Mouse (Mus musculus): ENCODE data around the gene Cdk17. TPM values are rescaled to one million over a fixed set of nuclear protein-coding genes. Genes with fewer than 3 reads are reported as not detected.

The Cdk17 gene
- polyA plus RNA-seq, 1 experiment from 2014 or later: 15.4 TPM

GRCm38 (mm10) chr10:93190475-93191262 lies 30.0 kb downstream of the Cdk17 start:
- no peaks in the 10 kb centered on the region for H3K9me3 ChIP-seq (replicated peaks)
- no peak overlapping the region for H3K4me3 ChIP-seq
- peaks cover 24% of the 10 kb centered on the region for H3K4me1 ChIP-seq
- H3K27ac ChIP-seq: no peak overlapping the region
- no peak for DNase-seq (ENCODE audit: low spot score)
- WGBS: 90% methylated on average over 8 of the region's 8 CpGs
- H3K27me3 ChIP-seq (ENCODE audit: low read depth, poor library complexity, severe bottlenecking): no peaks in the 10 kb centered on the region
- peaks cover 4% of the 10 kb centered on the region; the same call in 1 of the 2 replicates for H3K36me3 ChIP-seq

- H3K27me3 ChIP-seq (ENCODE audit: low read depth, poor library complexity, severe bottlenecking): no peaks in the 10 kb centered on the region
- no peak for DNase-seq (ENCODE audit: low spot score)
- H3K36me3 ChIP-seq: peaks cover 11% of the 10 kb centered on the region
- peaks cover 15% of the 10 kb centered on the region for H3K4me1 ChIP-seq
- WGBS: 95% methylated on average over 6 of the region's 6 CpGs
- H3K27ac ChIP-seq: no peak overlapping the region
- no peaks in the 10 kb centered on the region for H3K9me3 ChIP-seq (replicated peaks)
- H3K4me3 ChIP-seq: no peak overlapping the region
Observed at GRCm38 (mm10) chr10:93197092-93197491, 36.4 kb downstream of the Cdk17 start.

GRCm38 (mm10) chr10:93198958-93199357 lies 38.3 kb downstream of the Cdk17 start:
- Histone ChIP-seq H3K27me3 (ENCODE audit: low read depth, poor library complexity, severe bottlenecking) (no peaks in the 10 kb centered on the region), H3K4me3 (no peak overlapping the region), H3K36me3 (peaks cover 11% of the 10 kb centered on the region), H3K4me1 (peaks cover 15% of the 10 kb centered on the region), H3K27ac (no peak overlapping the region), H3K9me3 (replicated peaks) (no peaks in the 10 kb centered on the region)
- DNase-seq (ENCODE audit: low spot score): no peak
- WGBS: 90% methylated on average over 3 of the region's 3 CpGs

- no peak overlapping the region for H3K27ac ChIP-seq
- DNase-seq (ENCODE audit: low spot score): no peak
- H3K4me1 ChIP-seq: no peaks in the 10 kb centered on the region
- H3K36me3 ChIP-seq: peaks cover 11% of the 10 kb centered on the region
- 90% methylated on average over 6 of the region's 6 CpGs for WGBS
- no peak overlapping the region for H3K4me3 ChIP-seq
- H3K9me3 ChIP-seq (replicated peaks): no peaks in the 10 kb centered on the region
- H3K27me3 ChIP-seq (ENCODE audit: low read depth, poor library complexity, severe bottlenecking): no peaks in the 10 kb centered on the region
Observed at GRCm38 (mm10) chr10:93201846-93202458, 41.3 kb downstream of the Cdk17 start.

GRCm38 (mm10) chr10:93205287-93205956 lies 44.7 kb downstream of the Cdk17 start:
- DNase-seq (ENCODE audit: low spot score): no peak
- Histone ChIP-seq H3K36me3 (peaks cover 3% of the 10 kb centered on the region; the same call in 1 of the 2 replicates), H3K27ac (no peak overlapping the region), H3K27me3 (ENCODE audit: low read depth, poor library complexity, severe bottlenecking) (no peaks in the 10 kb centered on the region), H3K4me3 (no peak overlapping the region), H3K9me3 (replicated peaks) (no peaks in the 10 kb centered on the region), H3K4me1 (no peaks in the 10 kb centered on the region)
- 79% methylated on average over 4 of the region's 4 CpGs for WGBS

GRCm38 (mm10) chr10:93207176-93207575 lies 46.5 kb downstream of the Cdk17 start:
- Histone ChIP-seq H3K36me3 (peaks cover 8% of the 10 kb centered on the region), H3K4me1 (no peaks in the 10 kb centered on the region), H3K27me3 (ENCODE audit: low read depth, poor library complexity, severe bottlenecking) (no peaks in the 10 kb centered on the region), H3K9me3 (replicated peaks) (no peaks in the 10 kb centered on the region), H3K27ac (no peak overlapping the region), H3K4me3 (no peak overlapping the region)
- WGBS: 79% methylated on average over 5 of the region's 5 CpGs
- DNase-seq (ENCODE audit: low spot score): no peak

- H3K27ac ChIP-seq: no peak overlapping the region
- no peak overlapping the region for H3K4me3 ChIP-seq
- H3K36me3 ChIP-seq: peaks cover 43% of the 10 kb centered on the region
- WGBS: 94% methylated on average over 2 of the region's 2 CpGs
- no peak for DNase-seq (ENCODE audit: low spot score)
- no peaks in the 10 kb centered on the region for H3K4me1 ChIP-seq
- no peaks in the 10 kb centered on the region for H3K27me3 ChIP-seq (ENCODE audit: low read depth, poor library complexity, severe bottlenecking)
- no peaks in the 10 kb centered on the region for H3K9me3 ChIP-seq (replicated peaks)
Observed at GRCm38 (mm10) chr10:93212699-93213098, 52.0 kb downstream of the Cdk17 start.

GRCm38 (mm10) chr10:93213339-93213738 lies 52.7 kb downstream of the Cdk17 start:
- no peak for DNase-seq (ENCODE audit: low spot score)
- H3K4me3 ChIP-seq: no peak overlapping the region
- WGBS: 84% methylated on average over 7 of the region's 7 CpGs
- no peaks in the 10 kb centered on the region for H3K4me1 ChIP-seq
- no peaks in the 10 kb centered on the region for H3K27me3 ChIP-seq (ENCODE audit: low read depth, poor library complexity, severe bottlenecking)
- H3K27ac ChIP-seq: no peak overlapping the region
- peaks cover 49% of the 10 kb centered on the region for H3K36me3 ChIP-seq
- H3K9me3 ChIP-seq (replicated peaks): no peaks in the 10 kb centered on the region

- no peaks in the 10 kb centered on the region for H3K9me3 ChIP-seq (replicated peaks)
- no peak overlapping the region for H3K4me3 ChIP-seq
- no peaks in the 10 kb centered on the region for H3K4me1 ChIP-seq
- DNase-seq (ENCODE audit: low spot score): no peak
- no peak overlapping the region for H3K27ac ChIP-seq
- peaks cover 48% of the 10 kb centered on the region for H3K36me3 ChIP-seq
- WGBS: 84% methylated on average over 4 of the region's 4 CpGs
- no peaks in the 10 kb centered on the region for H3K27me3 ChIP-seq (ENCODE audit: low read depth, poor library complexity, severe bottlenecking)
Observed at GRCm38 (mm10) chr10:93214251-93214650, 53.6 kb downstream of the Cdk17 start.

- Histone ChIP-seq H3K4me3 (no peak overlapping the region), H3K9me3 (replicated peaks) (no peaks in the 10 kb centered on the region), H3K27ac (no peak overlapping the region; the same call in 1 of the 2 replicates), H3K36me3 (peaks cover 48% of the 10 kb centered on the region), H3K27me3 (ENCODE audit: low read depth, poor library complexity, severe bottlenecking) (no peaks in the 10 kb centered on the region), H3K4me1 (no peaks in the 10 kb centered on the region)
- 91% methylated on average over 8 of the region's 8 CpGs for WGBS
- no peak for DNase-seq (ENCODE audit: low spot score)
Observed at GRCm38 (mm10) chr10:93215051-93215763, 54.5 kb downstream of the Cdk17 start.

GRCm38 (mm10) chr10:93225751-93226150 lies 65.1 kb downstream of the Cdk17 start:
- no peak overlapping the region for H3K27ac ChIP-seq
- H3K36me3 ChIP-seq: peaks cover 29% of the 10 kb centered on the region
- H3K4me1 ChIP-seq: 0 out of 2 replicates have a peak, but pooled peaks cover 3% of the 10 kb centered on the region
- WGBS: 82% methylated on average over 6 of the region's 6 CpGs
- no peak overlapping the region for H3K4me3 ChIP-seq
- H3K27me3 ChIP-seq (ENCODE audit: low read depth, poor library complexity, severe bottlenecking): no peaks in the 10 kb centered on the region
- DNase-seq (ENCODE audit: low spot score): no peak
- H3K9me3 ChIP-seq (replicated peaks): no peaks in the 10 kb centered on the region

GRCm38 (mm10) chr10:93227921-93228320 lies 67.2 kb downstream of the Cdk17 start:
- no peak overlapping the region for H3K27ac ChIP-seq

More at GRCm38 (mm10) chr10:93227921-93228320, 67.2 kb downstream of the Cdk17 start:
- Histone ChIP-seq H3K27me3 (ENCODE audit: low read depth, poor library complexity, severe bottlenecking) (no peaks in the 10 kb centered on the region), H3K36me3 (peaks cover 41% of the 10 kb centered on the region), H3K4me1 (0 out of 2 replicates have a peak, but pooled peaks cover 3% of the 10 kb centered on the region), H3K4me3 (no peak overlapping the region), H3K9me3 (replicated peaks) (no peaks in the 10 kb centered on the region)
- no peak for DNase-seq (ENCODE audit: low spot score)
- WGBS: 84% methylated on average over 8 of the region's 8 CpGs

Data from limb, embryonic 10.5 days (tissue).